Mouse (Mus musculus): ENCODE data around the gene Kif1b.

DNA sequence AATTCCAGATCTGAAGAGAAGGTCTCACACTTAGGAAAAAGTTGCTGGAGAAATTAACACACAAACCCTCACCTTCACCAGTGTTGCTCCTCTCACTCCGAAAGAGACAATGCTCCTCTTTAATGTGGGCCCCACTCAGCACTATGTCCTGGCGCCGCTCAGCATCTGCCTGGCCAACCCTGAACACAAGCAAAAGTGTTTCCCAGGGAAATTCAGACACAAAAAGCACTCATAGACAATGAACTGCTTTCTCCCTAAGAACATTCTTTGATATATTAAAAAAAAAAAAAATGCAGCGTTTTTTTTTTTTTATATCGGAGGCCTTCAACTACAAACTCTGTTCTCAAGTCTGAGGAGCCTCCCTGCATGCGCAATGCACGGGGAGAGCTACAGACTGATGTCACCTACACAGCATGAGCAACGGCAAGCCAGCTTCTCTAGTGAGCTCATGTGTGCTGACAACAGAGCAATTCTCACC is 60.3 kb downstream of the Kif1b start:
- TF ChIP-seq CTCF (IDR thresholded peaks at IDR 0.05; ENCODE audit: insufficient read depth, low read length) = no peak
- TF ChIP-seq POLR2A (IDR thresholded peaks at IDR 0.05; ENCODE audit: borderline replicate concordance, extremely low read depth, low read depth, low read length) = no peak

All from lung, adult 2 months (tissue).